Mouse (Mus musculus): ENCODE measurements around the gene Cd177. TPM values are rescaled to one million over a fixed set of nuclear protein-coding genes. Genes with fewer than 3 reads are reported as not detected.

The Cd177 gene
- total RNA-seq (2023), result 1.5 TPM

GRCm38 (mm10) chr7:24760211-24760610 is at the start of gene Cd177:
Gene Cd177 (minus strand): TSS chr7:24760311.

GRCm38 (mm10) chr7:24776918-24777317 is 16.8 kb upstream of the Cd177 start, which contains the start of gene Ceacam10:
Gene Ceacam10 (plus strand): TSS chr7:24777206.

GRCm38 (mm10) chr7:24726808-24727207 is 33.3 kb downstream of the Cd177 start, which contains the start of gene Gm4763:
Gene Gm4763 (minus strand): TSS chr7:24726908.

DNA sequence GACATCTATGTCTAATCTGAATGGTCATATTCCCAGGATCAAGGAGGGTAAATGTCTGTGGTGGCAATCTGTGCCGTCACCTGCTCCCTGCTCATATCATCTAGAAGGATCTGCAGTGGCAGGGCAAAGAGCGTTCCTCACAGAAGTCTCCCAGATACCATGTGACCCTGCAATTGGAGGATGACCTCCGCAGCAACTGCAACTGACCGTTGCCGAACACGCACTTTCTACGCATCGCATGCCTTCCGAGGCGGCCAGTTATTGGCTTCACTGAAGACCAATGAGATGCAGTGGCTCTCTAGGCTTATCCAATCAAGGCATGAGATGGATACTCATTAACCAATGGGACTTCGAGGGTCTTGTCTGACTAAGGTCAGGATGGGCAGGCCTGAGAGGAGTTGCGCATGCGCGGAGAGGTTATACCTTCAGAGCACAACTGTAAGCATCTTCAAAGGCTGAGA is 51.2 kb downstream of the Cd177 start, which contains the start of gene BC049730:
Gene BC049730, plus strand, starts transcription at position 411 of the 461 bp plus-strand sequence.

Other genes with a start within 250 kb of the Cd177 start
- not detected for gene AC161166.1, start 247.9 kb downstream of the Cd177 start, total RNA-seq (2023)
- gene Irgq, start 229.6 kb downstream of the Cd177 start, total RNA-seq (2023), result 12.2 TPM
- not detected for gene Pinlyp, start 214.2 kb downstream of the Cd177 start, total RNA-seq (2023)
- 53.1 TPM for gene Xrcc1, start 214.0 kb downstream of the Cd177 start, total RNA-seq (2023)
- 6.9 TPM for gene Ethe1, start 172.8 kb downstream of the Cd177 start, total RNA-seq (2023)
- not detected for gene Zfp575, start 172.7 kb downstream of the Cd177 start, total RNA-seq (2023)
- gene Phldb3, start 149.5 kb downstream of the Cd177 start, total RNA-seq (2023), result 8.3 TPM
- 0.35 TPM for gene Lypd3, start 123.8 kb downstream of the Cd177 start, total RNA-seq (2023)
- not detected for gene Tex101, start 83.6 kb downstream of the Cd177 start, total RNA-seq (2023)
- gene BC049730, start 51.1 kb downstream of the Cd177 start, total RNA-seq (2023), result not detected
- gene Gm4763, start 33.4 kb downstream of the Cd177 start, total RNA-seq (2023), result not detected
- not detected for gene Ceacam10, start 16.9 kb upstream of the Cd177 start, total RNA-seq (2023)
- 7.4 TPM for gene Gm9844, start 101.9 kb upstream of the Cd177 start, total RNA-seq (2023)
- not detected for gene Lypd4, start 109.6 kb upstream of the Cd177 start, total RNA-seq (2023)
- not detected for gene Dmrtc2, start 109.7 kb upstream of the Cd177 start, total RNA-seq (2023)
- 3,104 TPM for gene Rps19, start 124.1 kb upstream of the Cd177 start, total RNA-seq (2023)
- 52.2 TPM for gene Cd79a, start 137.1 kb upstream of the Cd177 start, total RNA-seq (2023)
- 1,864 TPM for gene Arhgef1, start 142.6 kb upstream of the Cd177 start, total RNA-seq (2023)
- not detected for gene Gm4881, start 184.2 kb upstream of the Cd177 start, total RNA-seq (2023)
- gene Rabac1, start 212.4 kb upstream of the Cd177 start, total RNA-seq (2023), result 302 TPM
- 17.4 TPM for gene Atp1a3, start 245.6 kb upstream of the Cd177 start, total RNA-seq (2023)

Measured in CD4-positive naive resting alpha-beta T cell, adult 57 days (primary cell).